Mouse (Mus musculus) gastrocnemius, postnatal 4 days (tissue): Measurements from ENCODE around the gene Fam53b. TPM values are rescaled to one million over a fixed set of nuclear protein-coding genes. Genes with fewer than 3 reads are reported as not detected.
"Not testable (repeated sequence)": the region's sequence is repeated elsewhere in the genome, so short reads cannot be mapped to it uniquely, and the experiment has no call there.

Experiments used
- DNase-seq, 2 experiments: peaks; one replicate each; pipeline ENCODE4 v3.0.0; 2021 to 2022; ENCODE audit warnings: low spot score in 2 of 2, mixed read lengths in 2 of 2
- total RNA-seq, 2 experiments: library from RNA; stranded (reverse); gene quantifications; 2 replicates each; pipeline ENCODE4 v1.2.3; 2021

Fam53b gene
- total RNA-seq, 2 experiments from 2014 or later = 44.6 to 48.9 TPM

DNA sequence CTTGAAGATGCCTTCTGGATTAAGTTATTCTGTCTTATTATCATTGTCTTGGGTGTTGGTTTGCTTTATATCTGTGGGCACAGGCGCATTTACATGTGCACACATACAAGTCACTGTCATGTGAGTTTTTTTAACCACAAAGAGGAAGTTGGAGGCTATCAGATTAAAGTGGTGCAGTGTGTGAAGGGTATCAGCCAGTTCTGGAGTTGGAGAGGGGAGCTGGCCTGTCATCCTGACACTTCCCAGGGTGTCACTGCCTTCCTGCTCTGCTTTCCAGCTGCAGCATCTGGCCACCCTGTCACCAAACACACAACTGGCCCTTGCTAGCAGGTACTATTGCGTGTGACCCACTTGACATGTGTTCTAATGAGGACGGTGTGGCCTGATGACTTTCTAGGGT, 127.2 kb downstream of the Fam53b start:
- no peak for DNase-seq

DNA sequence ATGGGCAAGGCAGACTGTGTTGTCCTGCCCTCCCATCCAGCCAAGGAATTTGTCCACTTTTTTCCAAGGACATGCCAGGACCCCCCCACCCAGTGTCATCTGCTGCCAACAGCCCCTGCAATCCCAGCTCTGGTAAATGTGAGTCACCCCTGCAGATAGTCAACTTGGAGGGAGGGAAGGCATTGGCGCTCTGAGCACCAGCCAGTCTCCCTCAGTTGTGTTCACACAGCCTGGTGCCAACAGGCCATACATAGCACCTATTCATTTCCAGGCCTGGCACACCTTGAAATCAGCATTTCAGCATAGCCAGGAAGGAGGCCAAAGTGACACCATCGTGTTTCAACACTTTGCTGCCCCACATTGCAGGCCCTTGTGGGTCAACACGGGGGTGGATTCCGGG, 129.8 kb downstream of the Fam53b start:
- no peak for DNase-seq

DNA sequence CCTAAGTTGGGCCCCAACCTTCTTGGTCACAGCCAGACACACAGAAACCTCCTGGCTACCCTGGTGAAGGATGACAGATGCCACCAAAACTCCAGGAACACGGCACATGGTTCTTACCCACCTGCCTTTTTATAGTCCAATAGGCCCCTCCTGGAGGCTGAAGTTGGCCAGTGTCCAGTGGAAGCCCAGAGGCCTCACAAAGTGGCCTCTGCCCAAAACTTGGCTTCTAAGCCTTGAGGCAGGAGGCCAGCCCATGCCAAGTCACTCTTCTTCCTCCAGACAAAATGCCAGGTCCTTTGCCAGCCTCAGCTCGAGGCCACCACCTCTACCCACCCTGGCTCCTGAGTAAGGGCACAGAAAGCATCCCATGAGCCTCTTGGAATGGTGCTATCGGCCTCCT, 130.8 kb downstream of the Fam53b start:
- no peak for DNase-seq

DNA sequence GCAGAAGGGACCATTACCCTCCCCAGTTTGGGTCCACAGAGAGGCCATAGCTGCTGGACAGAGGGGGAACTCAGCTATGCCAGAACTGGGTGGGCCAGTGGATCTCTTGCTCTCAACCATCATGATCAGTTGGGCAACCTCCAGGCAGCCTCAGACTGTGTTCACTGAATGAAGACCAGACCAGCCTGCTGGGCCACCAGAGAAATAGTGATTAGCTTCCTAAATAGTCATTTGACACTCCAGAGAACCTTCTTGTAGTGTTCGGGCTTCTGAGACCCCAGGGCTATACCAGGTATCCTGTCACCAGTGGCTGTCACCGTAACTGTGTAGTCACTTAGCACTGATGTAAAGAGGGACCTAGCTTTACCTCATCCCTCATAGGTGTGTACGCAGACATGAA, 131.3 kb downstream of the Fam53b start:
- no peak for DNase-seq

DNA sequence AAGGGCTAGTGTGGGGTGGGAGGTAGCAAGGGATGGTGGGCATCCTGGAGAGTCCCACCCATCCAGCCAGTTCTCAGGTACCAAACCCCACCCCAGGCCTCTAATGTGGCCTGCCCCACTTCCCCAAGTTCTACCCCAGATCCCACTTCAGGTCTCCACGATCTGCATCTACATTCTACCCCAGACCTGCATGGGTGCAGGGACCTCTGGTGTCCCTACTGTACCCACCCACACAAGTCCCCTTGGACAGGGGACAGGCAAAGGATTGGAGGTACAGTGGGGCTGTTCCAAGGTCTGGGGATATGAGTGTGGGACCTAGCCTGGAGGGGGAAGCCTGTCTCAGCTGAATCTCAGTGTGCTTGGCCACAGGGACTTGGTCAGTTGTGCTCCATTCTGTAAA, 131.9 kb downstream of the Fam53b start:
- no peak for DNase-seq

DNA sequence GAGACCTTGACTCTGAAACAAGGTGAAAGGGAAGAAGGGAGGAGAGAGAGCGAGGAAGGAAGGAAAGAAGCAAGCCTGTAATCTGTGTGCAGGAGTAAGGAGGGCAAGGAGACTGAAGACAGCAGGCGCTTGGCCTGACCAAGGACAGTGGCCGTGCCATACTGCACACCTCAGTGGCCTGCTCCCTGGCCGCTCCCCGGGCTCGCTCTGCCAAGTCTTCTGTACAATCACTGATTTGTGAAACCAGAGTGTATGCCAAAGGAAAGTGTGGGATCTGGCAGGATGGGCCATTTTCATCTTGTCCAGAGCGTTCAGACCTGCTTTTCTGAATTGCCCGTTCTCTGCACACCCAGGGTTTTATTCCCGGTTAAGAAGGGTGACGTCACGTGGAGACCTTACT, 132.4 kb downstream of the Fam53b start:
- no peak for DNase-seq

DNA sequence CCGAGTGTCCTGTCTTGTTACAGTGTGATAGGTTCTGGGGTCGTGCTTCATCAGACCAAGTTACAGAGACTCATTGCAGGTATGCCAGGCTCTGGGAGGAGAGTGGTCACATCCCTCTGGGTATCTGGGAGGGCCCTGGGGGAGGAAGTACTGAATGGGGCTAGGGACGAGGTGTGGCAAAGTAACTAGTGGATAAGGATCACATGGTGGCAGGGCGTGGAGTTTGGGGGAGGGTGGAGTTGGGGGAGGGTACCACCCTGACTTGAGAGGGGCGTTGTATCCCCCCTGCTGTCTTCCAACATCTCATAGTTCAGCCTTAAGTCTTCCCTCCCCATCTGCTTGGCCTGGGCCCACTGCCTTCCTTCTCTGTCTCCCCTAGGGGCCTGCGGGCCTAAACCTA, 134.1 kb downstream of the Fam53b start:
- no peak for DNase-seq

DNA sequence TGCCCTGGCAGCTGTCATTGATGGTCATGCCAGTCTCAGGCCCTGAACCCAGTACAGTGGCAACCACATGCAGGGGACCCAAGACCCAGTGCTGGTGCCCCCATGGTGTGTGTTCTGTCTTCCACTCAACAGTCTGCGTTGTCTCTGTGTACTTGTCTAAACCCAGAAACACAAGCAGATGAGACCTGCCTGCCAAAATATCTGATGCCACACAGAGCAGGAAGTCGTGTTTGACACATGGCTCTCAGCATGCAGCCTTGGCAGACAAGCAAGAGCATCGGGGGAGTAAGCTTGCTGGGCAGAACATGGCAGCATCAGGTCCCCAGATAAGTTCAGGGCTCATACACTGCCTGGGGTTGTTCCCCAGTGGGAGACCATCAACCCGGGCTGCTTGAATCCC, 134.6 kb downstream of the Fam53b start:
- DNase-seq = no peak

DNA sequence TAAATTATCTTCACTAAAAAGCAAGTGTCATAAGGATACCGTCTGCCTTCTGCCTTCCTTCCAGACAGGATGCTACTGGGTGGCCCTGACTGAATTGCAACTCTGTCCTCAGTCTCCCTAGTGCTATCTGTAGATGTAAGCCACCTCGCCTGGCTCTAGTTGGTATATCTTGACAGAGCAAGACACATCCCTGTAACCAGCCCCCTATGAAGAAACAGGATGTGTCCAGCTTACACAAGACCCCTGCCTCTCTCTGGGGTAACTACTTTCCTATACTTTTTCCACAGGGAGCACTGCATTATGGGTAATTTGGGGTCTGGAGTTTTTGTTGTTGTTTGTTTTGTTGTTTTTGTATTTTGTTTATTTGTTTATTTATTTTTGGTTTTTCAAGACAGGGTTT, 137.8 kb downstream of the Fam53b start:
- DNase-seq = no peak

DNA sequence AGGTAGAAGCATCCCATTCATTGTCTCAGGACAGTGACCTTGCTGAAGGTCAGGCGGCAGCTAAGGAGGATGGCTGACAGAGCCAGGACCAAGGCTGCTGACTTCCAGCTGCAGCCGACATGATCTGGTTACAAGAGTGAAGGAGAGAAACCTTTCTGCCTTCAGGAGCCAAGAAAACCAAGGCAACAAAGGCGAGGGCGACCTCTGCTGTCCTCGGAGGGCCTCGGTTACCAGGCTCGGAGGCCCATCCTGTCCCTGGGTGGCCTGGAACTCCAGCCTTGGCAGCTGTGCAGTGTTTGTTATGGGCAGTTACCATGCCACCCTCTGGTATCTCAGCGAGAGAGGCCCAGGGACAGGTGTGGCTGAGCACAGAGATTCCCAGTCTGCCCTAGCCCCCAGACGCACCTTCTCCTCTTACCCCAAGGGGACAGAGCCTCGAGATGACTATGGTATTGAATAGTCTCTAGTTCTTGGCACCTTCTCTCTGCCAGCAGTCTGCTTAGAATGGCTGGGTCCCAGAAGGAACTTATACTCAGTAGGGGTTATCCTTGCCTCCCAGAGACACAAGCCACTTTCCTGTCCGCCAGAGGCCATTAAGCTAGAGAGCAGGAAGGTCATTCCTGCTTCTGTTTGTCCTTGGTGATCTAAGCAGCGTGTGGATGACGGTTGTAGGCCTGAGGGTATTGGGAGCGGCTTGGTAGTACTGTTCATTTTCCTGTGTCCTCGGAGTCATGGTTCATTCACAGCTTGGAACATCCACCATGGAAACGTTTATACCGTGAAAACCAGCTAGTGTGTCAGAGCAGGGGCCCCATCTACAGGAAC, 139.5 kb downstream of the Fam53b start:
- peak in 1 of 2 experiments; percentile 75 for DNase-seq

DNA sequence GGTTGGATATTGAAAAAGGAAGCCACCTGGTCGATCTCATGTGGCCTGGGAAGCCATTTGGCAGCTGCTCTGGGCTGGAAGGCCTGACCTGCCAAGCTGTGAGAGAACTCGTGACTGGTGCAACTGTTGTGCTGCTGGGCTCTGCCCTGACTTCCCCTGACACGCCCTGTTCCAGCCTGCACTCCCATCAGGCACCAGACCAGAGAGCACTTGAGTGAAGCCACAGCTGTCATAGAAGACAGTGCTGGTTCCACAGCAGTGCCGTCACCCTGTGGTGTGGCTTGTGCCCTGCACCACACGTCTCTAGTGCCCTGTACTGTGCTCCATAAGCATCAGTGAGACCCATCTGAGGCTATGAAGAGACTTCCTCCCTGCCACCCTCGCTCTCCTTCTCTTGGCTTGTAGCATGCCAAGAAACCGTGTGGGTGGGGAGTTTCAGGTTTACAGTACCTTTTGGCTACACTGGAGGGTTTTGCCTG, 141.2 kb downstream of the Fam53b start:
- DNase-seq = peak in 1 of 2 experiments; percentile 61

DNA sequence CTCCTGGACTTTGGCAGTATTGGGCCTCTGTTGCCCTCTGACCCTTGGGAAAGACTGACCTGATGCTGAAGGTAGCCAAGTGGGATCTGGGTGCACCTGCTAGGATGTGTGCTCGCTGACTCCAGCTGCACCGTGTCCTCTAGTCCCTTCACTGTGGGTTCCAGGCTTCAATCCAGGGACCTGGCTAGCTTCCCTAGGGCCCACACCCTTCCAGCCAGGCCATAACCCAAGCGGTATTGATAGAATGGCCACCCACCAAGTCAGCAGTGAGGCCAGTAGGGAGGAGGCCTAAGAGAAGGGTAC, 142.9 kb downstream of the Fam53b start:
- DNase-seq = peak in 1 of 2 experiments; percentile 44

DNA sequence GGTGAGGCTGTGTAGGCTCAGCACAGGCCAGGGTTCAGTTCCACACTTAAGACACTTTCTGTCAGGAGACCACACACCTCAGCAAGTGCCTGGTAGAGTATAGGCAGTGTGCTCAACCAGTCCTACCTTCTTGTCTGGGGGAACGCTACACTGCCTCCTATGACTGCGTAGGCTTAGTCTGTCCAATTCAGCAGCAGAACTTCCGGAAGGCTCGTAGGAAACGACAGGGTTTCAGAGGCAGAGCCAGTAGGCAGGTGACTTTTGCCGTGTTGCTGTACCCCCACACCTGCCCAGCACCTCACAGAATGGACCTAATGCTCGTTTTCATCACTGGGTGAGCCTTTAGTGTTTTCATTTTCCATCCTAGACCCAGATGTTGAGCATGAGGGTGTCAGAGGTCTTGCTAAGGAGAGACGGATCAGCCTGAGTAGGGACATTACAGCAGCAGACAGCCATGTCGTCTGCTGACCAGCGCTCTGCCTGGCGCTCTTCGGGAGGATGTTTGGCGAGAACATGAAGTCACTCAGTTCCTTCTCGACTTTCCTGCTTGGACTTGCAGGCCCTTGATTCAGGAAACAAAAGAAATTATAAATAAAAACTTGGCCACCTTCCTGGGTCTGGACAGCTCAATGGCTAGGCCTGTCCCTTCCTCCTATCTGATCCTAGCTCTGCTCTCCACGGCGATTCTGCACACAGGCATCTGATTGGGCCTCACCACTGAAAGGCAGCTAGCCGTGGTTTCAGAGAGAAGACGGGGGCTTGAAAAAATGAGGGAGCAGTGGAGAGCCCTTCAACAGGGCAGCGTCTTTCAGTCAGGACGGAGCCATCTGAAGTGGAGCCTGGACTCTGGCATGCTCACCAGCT, 143.5 kb downstream of the Fam53b start:
- DNase-seq = no peak

DNA sequence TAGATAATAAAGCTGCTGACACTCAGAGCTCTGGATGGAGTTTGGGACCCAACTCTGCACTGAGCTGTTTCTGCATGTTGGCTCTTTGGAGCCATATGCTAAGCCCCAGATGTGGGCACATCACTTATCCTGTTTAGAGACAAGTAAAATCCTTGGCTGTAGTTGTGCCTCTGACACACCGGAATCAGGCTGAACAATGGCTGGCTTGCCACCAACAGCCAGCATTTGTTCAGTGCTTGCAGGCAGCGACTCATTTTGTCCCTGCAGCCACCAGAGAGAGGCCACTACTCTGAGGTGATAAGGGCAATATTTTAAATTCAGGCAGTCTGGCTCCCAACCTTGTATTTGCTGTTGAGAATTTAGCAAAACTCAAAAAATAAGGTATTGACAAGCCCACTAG, 145.1 kb downstream of the Fam53b start:
- DNase-seq = no peak

DNA sequence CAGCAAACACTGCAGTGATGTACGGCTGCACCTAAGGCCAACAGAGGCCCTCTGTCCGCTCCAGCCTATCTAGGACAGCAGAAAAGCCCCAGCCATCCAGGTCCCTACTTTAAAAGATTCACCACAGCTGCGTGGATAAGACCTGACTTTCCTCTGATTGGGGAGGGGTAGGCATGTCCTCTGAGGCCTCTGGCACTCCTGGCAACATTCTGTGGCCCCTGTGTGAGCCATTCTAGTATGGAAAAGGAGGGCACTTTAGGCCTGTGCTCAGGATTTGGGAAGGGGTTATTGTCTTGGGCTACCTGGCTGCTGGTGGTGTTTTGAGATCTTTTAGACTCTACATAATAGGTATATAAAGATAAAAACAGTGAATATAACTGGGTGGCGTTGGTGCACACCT, 147.2 kb downstream of the Fam53b start:
- DNase-seq = no peak

DNA sequence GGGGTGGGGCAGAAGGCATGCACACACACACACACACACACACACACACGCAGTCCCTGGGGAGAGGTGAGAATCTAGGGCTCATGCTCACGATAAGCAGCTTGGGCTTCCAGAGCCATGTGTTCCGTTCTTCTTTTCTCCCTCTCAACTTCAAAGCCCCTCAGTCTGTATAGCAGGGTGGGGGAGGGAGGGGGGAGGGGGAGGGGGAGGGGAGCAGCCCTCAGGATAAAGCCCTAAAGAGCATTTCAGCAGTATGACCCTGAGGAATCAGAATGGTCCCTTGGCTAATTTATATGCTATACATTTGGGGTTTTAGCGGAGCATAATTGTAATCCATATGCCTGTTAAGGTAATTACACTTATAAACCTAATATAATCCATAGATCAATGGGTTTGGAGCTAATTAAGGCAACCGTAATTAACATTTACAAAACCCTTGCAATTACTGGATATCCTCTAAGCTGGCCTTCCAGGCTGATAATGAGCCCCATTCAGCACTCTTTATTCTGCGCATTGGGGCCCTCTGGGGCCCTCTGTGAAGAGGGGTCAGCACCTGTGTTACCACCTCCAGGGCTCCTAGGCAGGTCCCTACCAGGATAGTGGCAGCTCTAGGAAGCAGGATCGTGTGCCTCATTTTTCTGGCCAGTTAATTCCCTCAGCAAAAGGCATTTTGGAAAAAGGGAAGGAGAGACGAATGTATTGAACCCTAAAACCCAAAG, 147.9 kb downstream of the Fam53b start:
- DNase-seq = no peak

DNA sequence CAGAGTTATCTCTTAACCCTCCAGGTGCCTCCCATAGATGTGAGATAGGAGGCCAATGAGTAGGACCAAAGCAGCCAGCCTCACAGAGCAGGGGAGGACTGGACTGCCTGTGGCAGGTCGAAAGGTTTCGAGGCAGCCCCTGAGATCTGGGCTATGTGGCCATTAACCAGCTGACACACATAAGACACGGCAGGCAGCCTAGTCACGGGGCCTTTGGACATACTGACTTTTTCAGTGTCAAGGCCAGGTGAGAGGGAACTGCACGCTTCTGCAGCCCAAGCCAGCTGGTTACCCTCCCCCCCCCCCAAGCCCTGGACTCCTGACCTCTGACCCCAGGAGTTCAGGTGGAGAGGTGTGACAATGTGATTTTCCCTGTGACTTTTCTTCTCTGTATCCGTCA, 148.9 kb downstream of the Fam53b start:
- DNase-seq = no peak

DNA sequence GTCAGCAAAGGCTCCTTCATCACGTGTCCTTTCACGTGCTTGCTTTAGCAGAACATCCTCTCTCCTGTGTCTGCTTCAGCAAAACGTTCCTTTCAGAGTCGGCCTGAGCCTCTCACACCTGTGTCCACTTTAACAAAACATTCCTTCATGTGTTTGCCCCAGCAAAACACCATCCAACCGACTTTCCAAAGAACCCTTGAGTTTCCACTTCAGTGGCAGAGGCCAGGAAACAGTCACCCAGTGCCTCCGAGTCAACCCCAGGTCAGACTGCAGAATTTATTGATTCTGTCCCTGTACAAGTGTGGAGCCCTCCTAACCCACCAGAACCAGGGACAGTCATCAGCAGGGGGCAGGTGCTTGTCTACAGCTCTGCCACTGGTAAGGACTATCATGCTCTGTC, 150.9 kb downstream of the Fam53b start:
- DNase-seq = not testable (repeated sequence)
